Mouse (Mus musculus) 3134 (cell line): ENCODE data around the gene Otulin.
A peak's percentile ranks its signal among the peaks of the same experiment; 100 is the strongest.

Experiments
- DNase-seq: peaks from one replicate; pipeline ENCODE4 v3.0.0-alpha.2; 2011; ENCODE audit warnings: low spot score; ENCODE audit not compliant: insufficient read length; ENCODE audit errors: extremely low read depth

Gene Otulin

GRCm38 (mm10) chr15:27658356-27658755 is 27.9 kb upstream of the Otulin start:
- no peak for DNase-seq

- no peak for DNase-seq
Observed at GRCm38 (mm10) chr15:27657866-27658265, 27.4 kb upstream of the Otulin start.

GRCm38 (mm10) chr15:27656626-27657025 is 26.1 kb upstream of the Otulin start:
- DNase-seq: no peak

GRCm38 (mm10) chr15:27655015-27655414 is 24.5 kb upstream of the Otulin start:
- no peak for DNase-seq

GRCm38 (mm10) chr15:27647686-27648085 is 17.2 kb upstream of the Otulin start:
- DNase-seq: no peak

- no peak for DNase-seq
Observed at GRCm38 (mm10) chr15:27646665-27647064, 16.2 kb upstream of the Otulin start.

- DNase-seq: no peak
Observed at GRCm38 (mm10) chr15:27645250-27645649, 14.8 kb upstream of the Otulin start.

GRCm38 (mm10) chr15:27642895-27643294 is 12.4 kb upstream of the Otulin start:
- peak; percentile 14 for DNase-seq

- no peak for DNase-seq
Observed at GRCm38 (mm10) chr15:27641171-27641570, 10.7 kb upstream of the Otulin start.

GRCm38 (mm10) chr15:27633941-27634900 is 3.7 kb upstream of the Otulin start:
- DNase-seq: no peak

- peak; percentile 25 for DNase-seq
Observed at GRCm38 (mm10) chr15:27629800-27630600, 493 bp downstream of the Otulin start.

GRCm38 (mm10) chr15:27629046-27629445 is 1.4 kb downstream of the Otulin start:
- DNase-seq: no peak

- DNase-seq: no peak
Observed at GRCm38 (mm10) chr15:27627794-27628193, 2.7 kb downstream of the Otulin start.

GRCm38 (mm10) chr15:27626314-27626713 is 4.2 kb downstream of the Otulin start:
- no peak for DNase-seq

GRCm38 (mm10) chr15:27625890-27626255 is 4.6 kb downstream of the Otulin start:
- no peak for DNase-seq

GRCm38 (mm10) chr15:27625014-27625889 is 5.2 kb downstream of the Otulin start:
- no peak for DNase-seq

GRCm38 (mm10) chr15:27623286-27623685 is 7.2 kb downstream of the Otulin start:
- DNase-seq: no peak

GRCm38 (mm10) chr15:27620475-27621185 is 9.9 kb downstream of the Otulin start:
- no peak for DNase-seq

- no peak for DNase-seq
Observed at GRCm38 (mm10) chr15:27619683-27620082, 10.8 kb downstream of the Otulin start.
